Mouse (Mus musculus) WW6 (cell line): Measurements from ENCODE around the gene Znrd1.

Experiments used
- DNase-seq: peaks from one replicate; pipeline ENCODE4 v3.0.0-alpha.2; 2013; ENCODE audit warnings: low read depth, low spot score

The Znrd1 gene

DNA sequence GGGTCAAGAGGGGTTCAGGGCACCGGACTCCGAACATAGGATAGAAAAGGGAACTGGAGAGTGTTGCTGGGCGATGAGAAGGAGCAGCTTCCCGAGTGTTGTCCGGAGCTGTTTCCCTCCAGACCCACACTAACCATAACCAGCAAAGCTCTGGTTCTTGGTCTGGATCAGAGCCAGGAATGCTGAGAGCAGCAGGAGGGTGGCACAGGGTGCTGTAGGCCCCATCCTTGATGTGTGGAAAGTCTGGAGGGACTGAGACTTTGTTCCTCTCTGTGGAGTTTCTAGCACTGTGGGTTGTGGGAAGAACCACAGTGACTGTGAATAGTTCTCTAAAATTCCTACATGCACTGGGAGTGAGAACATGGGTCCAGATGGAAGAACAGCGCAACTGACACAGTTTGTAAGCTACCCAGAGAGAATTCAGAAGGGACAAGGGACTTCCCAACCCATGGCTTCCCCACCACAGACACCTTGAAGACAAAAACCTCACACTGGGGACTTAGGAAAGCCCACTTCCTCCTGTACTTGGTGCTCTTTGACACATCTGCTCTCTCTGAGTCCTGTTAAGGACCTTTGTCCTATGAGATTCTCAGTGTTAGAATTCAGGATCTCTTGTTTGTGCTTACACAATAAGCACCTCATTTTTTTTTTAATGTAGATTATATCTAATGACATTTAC lies 13.0 kb upstream of the Znrd1 start:
- DNase-seq: no peak

DNA sequence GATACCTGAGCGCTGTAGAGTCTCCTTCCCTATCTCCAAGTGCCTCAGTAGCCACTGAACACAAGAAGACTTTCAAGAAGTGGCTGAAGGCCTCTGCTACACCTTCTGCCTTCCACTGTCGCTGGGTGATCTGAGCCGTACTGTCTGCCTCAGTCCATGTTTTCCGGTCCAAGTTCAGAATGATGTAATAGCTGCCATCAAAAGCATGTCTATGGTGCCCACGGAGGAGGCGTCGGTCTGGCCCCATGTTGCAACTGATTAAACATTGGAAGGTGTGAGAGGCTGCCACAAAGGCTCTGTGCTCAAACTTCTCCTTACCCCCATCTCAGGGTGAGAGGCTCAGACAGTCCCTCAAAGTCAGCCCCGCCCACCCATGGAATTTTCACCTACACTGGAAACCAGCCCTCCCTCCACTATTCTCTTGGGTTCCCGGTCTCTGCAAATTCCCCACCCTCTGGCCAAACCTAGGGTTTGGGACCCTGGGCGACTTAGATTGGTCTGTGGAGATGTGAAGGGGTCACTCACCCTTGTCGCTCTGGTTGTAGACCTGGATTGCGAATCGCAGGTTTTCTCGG lies 12.0 kb upstream of the Znrd1 start:
- no peak for DNase-seq

DNA sequence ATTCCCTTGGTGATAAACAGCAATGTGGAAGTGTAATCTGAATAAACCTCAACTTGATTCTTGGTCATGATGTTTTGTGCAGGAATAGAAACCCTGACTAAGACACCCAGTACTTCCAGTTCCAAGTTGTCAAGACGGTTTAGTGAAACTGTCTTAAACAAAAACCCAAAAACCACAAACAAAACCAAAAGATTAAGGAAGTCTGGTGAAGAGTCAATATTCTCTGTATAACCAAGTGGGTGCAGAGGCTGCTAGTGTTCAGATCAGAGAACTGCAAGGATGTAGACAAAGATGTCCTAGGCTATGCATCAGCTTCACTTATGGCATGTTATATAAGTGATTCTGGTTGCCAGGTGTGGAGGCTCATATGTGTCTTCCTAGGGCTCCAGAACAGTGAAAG lies 8.5 kb upstream of the Znrd1 start:
- DNase-seq: no peak

DNA sequence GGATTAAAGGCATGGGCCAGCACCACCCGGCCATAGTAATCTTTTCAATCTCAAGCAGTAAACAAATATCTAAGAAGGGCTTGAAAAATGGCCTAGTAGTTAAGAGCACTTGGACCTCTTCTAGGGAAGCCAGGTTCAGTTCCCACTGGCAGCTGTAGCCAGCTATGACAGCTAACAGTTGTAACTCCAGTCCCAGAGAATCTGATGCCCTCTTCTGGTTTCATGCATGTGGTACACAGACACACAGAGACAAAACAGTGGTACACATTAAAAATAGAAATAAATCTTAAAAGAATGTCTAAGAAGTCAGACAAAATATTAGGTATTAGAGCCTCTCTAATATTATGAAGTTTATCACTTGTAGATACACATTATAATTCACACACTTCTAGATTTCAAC lies 2.8 kb upstream of the Znrd1 start:
- DNase-seq: no peak

DNA sequence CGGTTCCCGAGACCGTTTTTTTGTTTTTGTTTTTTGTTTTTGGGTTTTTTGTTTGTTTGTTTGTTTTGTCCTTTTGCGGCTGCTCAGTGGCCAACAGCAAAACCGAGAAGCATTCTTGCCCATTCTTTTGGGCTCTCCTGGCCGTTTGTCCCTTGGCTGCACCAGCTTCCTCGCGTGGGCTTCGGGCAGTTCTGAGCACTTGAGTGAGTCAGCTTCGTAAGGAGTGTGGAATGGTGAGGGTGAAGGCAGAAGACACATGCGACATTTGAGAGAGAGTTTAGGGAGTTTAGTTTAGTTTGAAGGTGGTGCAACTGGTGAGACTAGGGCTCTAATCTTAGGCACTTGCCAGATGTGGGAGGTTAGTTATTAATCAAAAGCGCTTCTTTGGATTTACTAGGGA lies 525 bp upstream of the Znrd1 start:
- no peak for DNase-seq

DNA sequence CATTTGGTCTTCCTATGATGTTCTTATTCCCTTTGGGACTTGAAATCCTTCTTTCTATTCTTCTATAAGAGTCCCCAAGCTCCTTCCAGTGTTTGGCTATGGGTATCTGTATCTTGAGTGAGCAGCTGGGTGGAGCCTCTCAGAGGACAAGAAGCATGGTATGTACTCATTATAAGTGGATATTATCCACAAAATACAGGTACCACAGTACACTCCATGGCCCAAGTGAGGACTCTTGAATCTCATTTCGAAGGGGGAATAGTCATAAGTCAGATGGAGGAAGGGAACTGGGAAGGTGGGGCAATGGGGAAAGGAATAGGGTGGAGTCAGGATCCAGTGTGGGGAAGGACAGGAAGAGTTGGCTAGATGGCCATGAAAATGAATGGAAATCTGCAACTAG lies 5.3 kb downstream of the Znrd1 start:
- no peak for DNase-seq

DNA sequence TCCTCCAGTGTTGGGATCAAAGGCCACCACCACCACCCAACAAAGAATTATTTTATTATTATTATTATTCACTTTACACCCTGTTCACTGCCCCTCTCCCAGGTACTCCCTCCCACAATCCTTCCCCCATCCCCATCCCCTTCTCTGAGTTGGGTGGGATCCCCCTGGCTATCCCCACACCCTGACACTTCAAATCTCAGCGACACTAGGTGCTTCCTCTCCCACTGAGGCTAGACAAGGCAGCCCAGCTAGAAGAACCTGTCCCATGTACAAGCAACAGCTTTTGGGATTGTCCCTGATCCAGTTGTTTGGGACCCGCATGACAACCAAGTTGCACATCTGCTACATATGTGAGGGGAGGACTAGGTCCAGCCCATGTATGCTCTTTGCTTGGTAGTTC lies 5.7 kb downstream of the Znrd1 start:
- DNase-seq: no peak

DNA sequence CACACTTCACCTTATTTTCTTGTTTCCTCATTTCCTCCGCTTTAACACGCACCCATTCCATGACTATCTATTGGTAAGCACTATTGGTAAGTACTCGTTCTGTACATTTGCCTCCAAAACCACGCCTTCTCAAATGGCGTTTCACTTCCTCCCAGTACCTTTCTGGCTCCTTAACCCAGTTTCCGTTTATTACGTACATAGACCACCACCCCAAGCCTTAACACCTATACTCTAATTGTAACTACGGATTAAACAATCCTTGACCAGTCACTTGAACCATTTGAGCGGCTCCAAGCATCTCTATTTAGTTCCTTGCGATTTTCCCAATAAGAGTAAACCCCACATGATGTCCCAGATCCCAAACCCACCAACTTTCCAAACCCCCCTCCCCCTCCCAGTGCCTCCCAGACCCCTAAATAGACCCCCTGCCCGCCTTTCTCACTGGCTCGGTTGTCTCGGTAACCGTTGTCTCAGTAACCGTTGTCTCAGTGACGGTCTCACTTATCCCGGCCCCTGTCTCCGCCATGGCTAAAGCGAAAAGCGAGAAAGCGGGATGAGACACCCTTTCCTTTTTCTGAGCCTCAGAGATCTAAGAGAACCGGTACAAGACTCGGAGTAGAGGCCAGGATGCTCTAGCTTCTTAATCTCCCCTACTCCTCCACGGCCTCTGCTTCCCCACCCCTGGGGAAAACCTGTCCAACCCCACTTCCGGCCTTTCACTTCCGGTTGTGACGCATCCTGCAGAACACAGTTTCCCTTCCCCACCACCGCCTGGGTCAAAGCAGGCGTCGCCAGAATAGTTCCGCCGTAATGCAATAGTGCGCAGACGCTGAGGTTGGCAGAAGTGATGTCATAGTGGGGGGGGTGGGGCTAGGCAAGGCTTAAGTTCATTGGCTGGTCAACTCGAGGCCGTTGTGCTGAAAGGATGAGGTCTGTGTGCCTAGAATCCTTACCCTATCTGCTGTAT lies 7.1 kb downstream of the Znrd1 start, which contains the start of gene Ppp1r11:
Ppp1r11 (minus strand) TSS at position 761 of the 967 bp plus-strand sequence.
- DNase-seq: peak; percentile 97

DNA sequence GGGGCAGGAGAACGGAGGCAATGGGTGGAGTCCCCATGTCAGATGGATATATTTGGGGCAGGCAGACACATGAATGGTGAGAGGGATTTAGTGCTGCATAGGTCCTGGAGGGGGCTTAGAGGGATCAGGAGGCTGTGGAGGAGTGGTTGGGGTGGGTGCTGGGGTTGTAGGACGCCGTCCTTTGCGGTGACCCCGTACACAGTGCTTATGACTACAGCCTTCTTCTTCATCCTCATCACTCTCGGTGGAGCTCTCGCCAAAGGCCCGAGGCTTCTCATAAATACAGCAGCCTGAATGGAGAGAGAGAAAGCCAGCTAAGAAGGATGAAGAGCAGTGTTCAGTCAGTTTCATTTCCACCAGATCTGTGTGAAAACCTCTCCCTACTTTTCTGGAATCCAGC lies 9.1 kb downstream of the Znrd1 start:
- no peak for DNase-seq

DNA sequence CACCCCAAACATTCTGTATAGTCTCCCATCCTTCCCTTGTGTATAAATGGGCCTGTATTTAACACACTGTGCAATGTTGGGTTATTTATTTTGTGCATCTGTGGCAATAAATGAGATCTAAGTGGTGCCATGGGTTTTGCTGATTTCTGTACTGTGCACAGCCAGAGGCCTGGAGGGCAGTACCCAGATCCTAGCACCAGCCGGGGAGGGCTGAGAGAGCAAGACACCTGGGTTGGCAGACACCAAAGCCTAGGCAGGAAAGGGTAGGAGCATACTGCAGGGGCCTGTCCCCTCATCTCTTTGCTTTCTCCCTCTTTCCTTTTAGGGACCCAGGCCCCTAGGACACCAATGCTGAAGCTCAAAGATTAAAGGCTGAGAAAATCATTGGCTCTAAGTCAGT lies 10.1 kb downstream of the Znrd1 start:
- no peak for DNase-seq

DNA sequence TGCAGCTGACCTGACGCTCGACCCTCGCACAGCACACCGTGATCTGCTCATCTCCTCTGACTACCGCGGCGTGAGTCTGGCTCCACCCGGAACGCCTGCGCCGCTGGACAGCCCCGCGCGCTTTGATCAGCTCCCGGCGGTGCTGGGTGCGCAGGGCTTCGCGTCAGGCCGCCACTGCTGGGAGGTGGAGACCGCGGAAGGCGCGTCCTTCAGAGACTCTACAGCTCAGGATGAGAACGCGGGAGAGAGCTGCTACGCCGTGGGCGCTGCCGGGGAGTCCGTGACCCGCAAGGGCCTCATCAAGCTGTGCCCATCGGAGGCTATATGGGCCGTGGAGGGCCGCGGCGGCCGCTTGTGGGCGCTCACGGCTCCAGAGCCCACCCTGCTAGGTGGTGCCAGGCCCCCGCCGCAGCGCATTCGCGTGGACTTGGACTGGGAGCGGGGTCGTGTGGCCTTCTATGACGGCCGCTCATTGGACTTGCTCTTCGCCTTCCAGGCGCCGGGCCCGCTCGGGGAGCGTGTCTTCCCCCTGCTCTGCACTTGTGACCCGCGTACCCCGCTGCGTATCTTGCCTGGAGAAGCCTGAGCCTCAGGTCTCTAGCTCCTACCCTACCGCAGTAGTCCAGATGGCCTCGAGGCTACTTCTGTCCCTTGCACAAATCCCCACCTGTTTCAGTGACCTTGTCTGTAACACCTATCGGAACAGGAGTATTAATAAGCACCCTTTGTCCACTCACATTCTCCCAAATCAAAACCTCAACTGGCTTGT lies 11.1 kb downstream of the Znrd1 start:
- no peak for DNase-seq

DNA sequence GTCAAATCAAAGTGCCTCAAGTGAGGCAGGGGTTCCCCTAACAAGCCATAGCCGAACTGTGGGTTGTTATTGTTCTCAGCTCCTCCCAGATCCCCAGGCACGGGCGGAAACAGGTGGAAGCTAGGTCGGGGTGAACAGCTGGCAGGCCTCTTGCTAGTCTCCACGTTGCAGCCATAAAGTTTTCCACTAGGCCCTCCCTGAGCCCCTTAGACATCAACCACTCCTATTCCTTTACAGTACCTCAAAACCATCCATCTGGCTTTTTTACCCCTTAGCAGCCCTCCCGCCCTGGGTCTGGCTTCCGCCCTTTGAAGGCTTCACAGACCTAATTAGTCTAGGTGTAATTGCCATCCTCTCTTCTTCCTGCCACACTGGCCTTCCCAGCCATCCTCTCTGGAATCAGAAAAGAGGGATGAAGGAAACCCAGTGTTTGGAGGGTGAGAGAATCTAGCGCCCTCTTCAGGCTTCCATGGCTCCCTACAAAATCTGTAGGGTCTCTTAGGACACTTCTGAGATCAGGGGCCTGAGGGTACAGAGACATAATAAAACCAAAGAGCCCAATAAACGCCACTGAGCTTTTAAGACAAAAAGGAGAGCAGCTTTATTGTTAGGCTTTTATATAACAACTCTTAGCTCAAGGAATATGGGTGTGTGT lies 14.1 kb downstream of the Znrd1 start:
- DNase-seq: no peak

DNA sequence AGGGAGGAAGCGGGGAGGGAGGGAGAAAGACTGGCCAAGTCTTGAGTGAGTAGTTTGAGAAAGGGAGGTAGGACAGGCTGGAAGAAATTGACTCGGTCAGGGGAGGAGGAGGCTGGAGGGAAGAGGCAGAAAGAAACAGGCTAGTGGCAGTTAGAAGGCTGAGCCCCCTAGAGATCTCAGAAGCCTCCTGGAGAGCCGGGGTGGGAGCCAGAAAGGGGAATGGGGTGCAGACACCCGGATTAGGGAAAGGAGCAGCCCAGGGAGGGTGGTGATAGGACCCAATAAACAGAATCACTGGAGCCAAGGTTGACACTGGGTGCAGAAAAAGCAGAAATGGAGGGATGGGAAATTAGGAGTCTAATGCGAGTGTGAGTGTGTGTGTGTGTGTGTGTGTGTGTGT lies 14.7 kb downstream of the Znrd1 start:
- DNase-seq: no peak

DNA sequence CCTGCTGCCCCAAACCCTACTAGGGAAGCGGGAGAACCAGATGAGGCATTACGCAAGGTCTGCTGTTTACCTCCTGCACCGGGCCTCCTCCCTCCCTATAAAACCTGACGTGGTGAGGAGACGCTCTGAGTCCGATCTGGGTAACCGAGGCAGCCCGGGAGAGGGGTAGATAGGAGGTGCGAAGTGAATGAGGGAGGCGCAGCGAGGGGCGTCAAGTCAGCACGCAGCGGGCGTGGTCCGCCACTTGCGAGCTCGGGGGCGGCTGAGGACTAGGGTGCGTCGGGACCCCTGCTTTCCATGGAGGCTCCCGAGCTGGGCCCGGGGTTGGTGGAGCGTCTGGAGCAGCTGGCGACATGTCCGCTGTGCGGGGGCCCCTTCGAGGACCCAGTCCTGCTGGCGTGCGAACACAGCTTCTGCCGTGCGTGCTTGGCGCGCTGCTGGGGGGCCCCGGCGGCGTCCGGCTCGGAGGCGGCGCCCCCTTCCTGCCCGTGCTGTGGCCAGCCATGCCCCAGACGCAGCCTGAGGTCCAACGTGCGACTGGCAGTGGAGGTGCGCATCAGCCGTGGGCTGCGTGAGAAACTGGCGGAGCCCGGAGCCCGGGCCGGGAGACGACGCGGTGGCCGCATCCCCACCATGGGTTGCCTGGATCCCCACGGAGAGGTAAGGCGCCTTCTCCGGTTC lies 15.4 kb downstream of the Znrd1 start, which contains the start of gene Rnf39:
Rnf39 (plus strand) TSS at position 128 of the 681 bp plus-strand sequence.
- DNase-seq: no peak

DNA sequence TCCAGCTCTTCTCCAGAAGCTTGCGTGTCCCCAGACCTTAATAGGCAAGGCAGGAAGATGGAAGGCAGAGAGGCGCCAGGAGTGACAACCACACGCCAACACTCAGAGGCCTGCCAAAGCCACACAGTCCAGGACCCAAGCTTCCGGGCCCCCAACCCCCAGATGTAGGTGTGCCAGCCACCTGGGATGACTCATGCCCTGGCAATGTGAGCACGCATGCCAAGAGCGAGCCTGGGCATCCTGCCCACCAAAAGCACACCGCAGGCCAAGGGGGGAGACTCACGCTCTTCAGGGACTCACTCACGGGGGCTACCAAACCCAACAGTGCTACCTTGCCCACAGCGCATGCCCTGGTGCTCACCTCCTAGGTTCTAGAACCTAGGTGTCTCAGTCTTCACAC lies 16.0 kb downstream of the Znrd1 start:
- DNase-seq: no peak

DNA sequence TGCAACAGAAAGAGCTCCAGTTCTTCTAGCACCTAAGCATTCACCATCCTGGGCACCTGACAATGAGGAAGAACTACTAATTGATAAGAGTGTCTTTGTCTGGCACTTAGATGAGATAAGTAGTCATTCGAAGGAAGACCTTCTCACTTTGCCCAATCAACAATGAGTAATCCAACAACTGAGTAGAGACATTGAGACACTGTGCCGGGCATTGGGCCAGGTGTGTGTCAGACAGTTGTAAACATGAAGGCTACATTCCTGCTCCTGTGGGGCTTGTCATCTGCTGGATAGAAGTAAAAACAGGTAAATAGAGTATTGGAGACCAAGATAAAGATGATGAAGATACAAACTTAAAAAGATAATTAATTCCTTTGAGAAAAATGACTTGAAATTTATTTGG lies 20.3 kb downstream of the Znrd1 start:
- DNase-seq: no peak

DNA sequence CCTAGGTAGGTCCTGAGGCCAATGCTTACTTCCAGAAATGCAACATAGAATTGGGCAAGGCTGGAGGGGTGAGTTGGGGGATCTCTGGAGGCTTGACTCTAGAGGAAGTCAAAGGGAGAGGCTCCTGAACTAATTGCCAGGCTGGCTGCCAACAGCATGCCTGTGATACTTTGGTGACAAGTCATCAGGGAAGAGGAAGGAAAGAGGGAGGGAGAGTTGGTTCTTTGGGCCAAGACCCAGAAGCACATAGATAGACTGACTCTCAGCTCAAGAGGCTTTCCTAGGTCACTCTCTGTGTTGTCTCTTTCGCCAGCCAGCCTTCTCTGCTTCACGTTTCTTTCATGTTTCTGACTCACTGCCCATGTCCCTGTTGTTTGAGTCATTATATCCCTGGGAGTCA lies 26.6 kb downstream of the Znrd1 start:
- DNase-seq: no peak

DNA sequence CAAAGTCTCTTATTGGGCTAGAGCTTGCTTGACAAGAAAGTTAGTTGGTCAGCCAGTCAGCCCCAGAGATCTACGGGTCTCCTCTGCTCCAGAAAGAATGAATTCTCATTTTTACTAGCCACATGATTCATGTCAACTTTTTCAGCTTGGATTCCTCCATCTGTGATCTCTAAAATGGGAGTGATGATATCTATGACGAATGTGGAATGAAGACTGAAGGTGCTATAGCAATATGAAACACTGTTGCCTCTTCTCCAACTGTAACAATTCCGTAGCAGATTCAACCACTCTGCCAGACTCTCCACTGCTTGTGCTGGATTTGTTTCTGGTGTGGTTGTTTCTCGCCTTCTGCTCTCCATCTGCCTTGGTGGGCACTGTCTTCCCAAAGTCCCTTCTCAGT lies 27.2 kb downstream of the Znrd1 start:
- DNase-seq: no peak

DNA sequence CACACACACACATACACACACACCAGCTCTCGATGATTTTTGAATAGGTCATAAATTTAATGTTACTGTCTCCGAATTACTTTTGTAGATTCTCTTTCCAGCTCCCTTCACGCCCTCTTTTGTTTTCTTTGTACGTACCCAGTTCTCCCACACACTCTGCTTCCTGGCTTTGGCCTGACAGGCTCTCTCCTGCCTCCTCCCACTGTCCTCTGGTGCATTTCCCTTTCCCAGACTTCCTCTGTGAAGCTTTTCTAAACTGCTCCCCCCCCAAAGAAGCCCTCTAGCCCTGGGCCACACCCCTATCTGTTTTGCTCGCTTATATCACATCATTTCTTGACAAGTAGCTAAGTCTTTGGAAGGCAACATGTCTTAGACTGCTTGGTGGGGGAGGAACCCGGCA lies 28.1 kb downstream of the Znrd1 start:
- no peak for DNase-seq

DNA sequence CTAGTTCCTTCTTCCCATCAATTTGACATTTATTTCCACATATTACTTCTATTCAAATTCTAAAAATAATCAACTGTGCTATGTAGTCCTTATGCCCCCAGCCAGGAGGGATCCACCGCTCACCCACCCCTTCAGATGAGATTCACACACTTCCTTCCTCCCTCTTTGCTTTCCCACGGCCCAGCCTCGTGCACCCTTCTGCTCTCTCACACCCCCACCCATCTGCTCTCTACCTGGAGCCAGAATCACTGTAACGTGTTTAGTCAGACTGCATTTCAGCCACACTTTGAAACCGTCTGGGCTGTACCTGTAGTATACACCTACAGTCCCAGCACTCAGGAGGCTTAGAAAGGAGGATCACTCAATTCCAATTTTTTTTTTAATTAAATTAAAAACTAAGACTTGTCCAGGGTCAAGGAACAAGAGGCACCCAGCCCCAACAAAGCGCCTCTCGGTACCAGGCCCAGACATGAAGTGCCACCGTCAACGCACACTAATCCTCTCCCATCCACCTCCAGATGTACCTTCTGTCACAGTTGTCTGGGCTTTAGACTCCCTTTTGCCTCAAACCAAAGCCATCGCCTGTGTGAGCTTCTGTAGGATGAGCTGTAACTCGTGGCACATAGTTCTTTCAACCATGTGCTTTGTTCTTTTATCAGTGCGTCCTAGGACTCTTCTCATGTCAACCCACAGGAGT lies 29.0 kb downstream of the Znrd1 start:
- no peak for DNase-seq
